Mouse (Mus musculus): ENCODE results near the gene Nufip2. TPM values are rescaled to one million over a fixed set of nuclear protein-coding genes. Genes with fewer than 3 reads are reported as not detected.

The Nufip2 gene
- polyA plus RNA-seq, 1 experiment from 2014 or later: 4.8 TPM

- ATAC-seq (ENCODE audit: low FRiP score): peak; percentile 87
- 2% methylated on average over 67 of the region's 79 CpGs for WGBS
- Histone ChIP-seq H3K36me3 (no peaks in the 10 kb centered on the region), H3K27me3 (no peaks in the 10 kb centered on the region; the same call in 1 of the 2 replicates), H3K4me2 (replicated peaks) (peak within 1 kb of the TSS; percentile 84), H3K4me1 (peaks cover 36% of the 10 kb centered on the region), H3K9ac (peak within 1 kb of the TSS; percentile 98), H3K9me3 (replicated peaks) (no peaks in the 10 kb centered on the region), H3K4me3 (peak within 1 kb of the TSS; percentile 89), H3K27ac (peak within 1 kb of the TSS; percentile 95)
These were observed 77.1 kb downstream of the Nufip2 start, which contains the start of gene Myo18a for GRCm38 (mm10) chr11:77762783-77763672. Myo18a (plus strand) TSS chr11:77763246.

GRCm38 (mm10) chr11:77763673-77764340 lies 77.9 kb downstream of the Nufip2 start:
- peak overlapping the region; percentile 89 for H3K4me3 ChIP-seq
- no peaks in the 10 kb centered on the region for H3K36me3 ChIP-seq
- peak overlapping the region; percentile 98 for H3K9ac ChIP-seq
- no peaks in the 10 kb centered on the region; the same call in 1 of the 2 replicates for H3K27me3 ChIP-seq
- H3K27ac ChIP-seq: peak overlapping the region; percentile 95
- peak; percentile 76 for ATAC-seq (ENCODE audit: low FRiP score)
- H3K4me2 ChIP-seq (replicated peaks): peak overlapping the region; percentile 84
- no peaks in the 10 kb centered on the region for H3K9me3 ChIP-seq (replicated peaks)
- 3% methylated on average over 26 of the region's 26 CpGs for WGBS
- peaks cover 36% of the 10 kb centered on the region for H3K4me1 ChIP-seq

GRCm38 (mm10) chr11:77764694-77765458 lies 78.9 kb downstream of the Nufip2 start:
- Histone ChIP-seq H3K27ac (no peak overlapping the region), H3K9ac (peak overlapping the region; percentile 98), H3K9me3 (replicated peaks) (no peaks in the 10 kb centered on the region), H3K4me3 (peak overlapping the region; percentile 89), H3K4me2 (replicated peaks) (peak overlapping the region; percentile 84), H3K27me3 (no peaks in the 10 kb centered on the region; the same call in 1 of the 2 replicates), H3K4me1 (peaks cover 36% of the 10 kb centered on the region), H3K36me3 (no peaks in the 10 kb centered on the region)
- WGBS: 48% methylated on average over 9 of the region's 9 CpGs
- ATAC-seq (ENCODE audit: low FRiP score): no peak

GRCm38 (mm10) chr11:77765459-77765777 lies 79.5 kb downstream of the Nufip2 start:
- H3K4me2 ChIP-seq (replicated peaks): peak overlapping the region; percentile 84
- 36% methylated on average over 4 of the region's 4 CpGs for WGBS
- H3K9me3 ChIP-seq (replicated peaks): no peaks in the 10 kb centered on the region
- H3K36me3 ChIP-seq: no peaks in the 10 kb centered on the region
- ATAC-seq (ENCODE audit: low FRiP score): no peak
- no peak overlapping the region for H3K27ac ChIP-seq
- no peaks in the 10 kb centered on the region; the same call in 1 of the 2 replicates for H3K27me3 ChIP-seq
- H3K4me1 ChIP-seq: peaks cover 36% of the 10 kb centered on the region
- H3K9ac ChIP-seq: no peak overlapping the region
- peak overlapping the region; percentile 89; the same call in 1 of the 2 replicates for H3K4me3 ChIP-seq

- peak overlapping the region; percentile 32 for H3K4me3 ChIP-seq
- H3K4me1 ChIP-seq: peaks cover 36% of the 10 kb centered on the region
- H3K27me3 ChIP-seq: no peaks in the 10 kb centered on the region; the same call in 1 of the 2 replicates
- peak overlapping the region; percentile 84 for H3K4me2 ChIP-seq (replicated peaks)
- peak overlapping the region; percentile 58 for H3K27ac ChIP-seq
- H3K9ac ChIP-seq: peak overlapping the region; percentile 54
- ATAC-seq (ENCODE audit: low FRiP score): no peak
- H3K36me3 ChIP-seq: no peaks in the 10 kb centered on the region
- no peaks in the 10 kb centered on the region for H3K9me3 ChIP-seq (replicated peaks)
- WGBS: 1% methylated on average over 35 of the region's 35 CpGs
These were observed 80.5 kb downstream of the Nufip2 start for GRCm38 (mm10) chr11:77766351-77767001.

GRCm38 (mm10) chr11:77769496-77769895 lies 83.5 kb downstream of the Nufip2 start:
- Histone ChIP-seq H3K36me3 (no peaks in the 10 kb centered on the region; the same call in 1 of the 2 replicates), H3K4me1 (peaks cover 29% of the 10 kb centered on the region), H3K27ac (no peak overlapping the region), H3K9me3 (replicated peaks) (no peaks in the 10 kb centered on the region), H3K9ac (no peak overlapping the region), H3K27me3 (no peaks in the 10 kb centered on the region; the same call in 1 of the 2 replicates), H3K4me2 (replicated peaks) (no peak overlapping the region), H3K4me3 (no peak overlapping the region)
- 89% methylated on average over 4 of the region's 4 CpGs for WGBS
- ATAC-seq (ENCODE audit: low FRiP score): no peak

- 89% methylated on average over 8 of the region's 8 CpGs for WGBS
- Histone ChIP-seq H3K4me2 (replicated peaks) (no peak overlapping the region), H3K4me1 (peaks cover 21% of the 10 kb centered on the region), H3K36me3 (no peaks in the 10 kb centered on the region; the same call in 1 of the 2 replicates), H3K9me3 (replicated peaks) (no peaks in the 10 kb centered on the region), H3K27ac (no peak overlapping the region), H3K4me3 (no peak overlapping the region), H3K9ac (no peak overlapping the region), H3K27me3 (no peaks in the 10 kb centered on the region; the same call in 1 of the 2 replicates)
- ATAC-seq (ENCODE audit: low FRiP score): no peak
These were observed 84.4 kb downstream of the Nufip2 start for GRCm38 (mm10) chr11:77770346-77770745.

GRCm38 (mm10) chr11:77771879-77772713 lies 86.1 kb downstream of the Nufip2 start:
- no peak for ATAC-seq (ENCODE audit: low FRiP score)
- peaks cover 1% of the 10 kb centered on the region; the same call in 1 of the 2 replicates for H3K36me3 ChIP-seq
- H3K4me1 ChIP-seq: peaks cover 10% of the 10 kb centered on the region
- 60% methylated on average over 8 of the region's 8 CpGs for WGBS
- H3K4me3 ChIP-seq: no peak overlapping the region
- no peaks in the 10 kb centered on the region for H3K9me3 ChIP-seq (replicated peaks)
- no peak overlapping the region for H3K9ac ChIP-seq
- H3K27me3 ChIP-seq: no peaks in the 10 kb centered on the region
- no peak overlapping the region for H3K27ac ChIP-seq
- H3K4me2 ChIP-seq (replicated peaks): no peak overlapping the region

- no peak overlapping the region for H3K9ac ChIP-seq
- H3K4me1 ChIP-seq: peaks cover 15% of the 10 kb centered on the region
- H3K9me3 ChIP-seq (replicated peaks): no peaks in the 10 kb centered on the region
- H3K4me3 ChIP-seq: no peak overlapping the region
- no peak overlapping the region for H3K4me2 ChIP-seq (replicated peaks)
- ATAC-seq (ENCODE audit: low FRiP score): no peak
- H3K27me3 ChIP-seq: no peaks in the 10 kb centered on the region
- 59% methylated on average over 9 of the region's 9 CpGs for WGBS
- H3K36me3 ChIP-seq: peaks cover 29% of the 10 kb centered on the region
- 0 out of 2 replicates have a peak overlapping the region, but pooled peaks have one; percentile 30 for H3K27ac ChIP-seq
These were observed 89.9 kb downstream of the Nufip2 start for GRCm38 (mm10) chr11:77775701-77776400.

GRCm38 (mm10) chr11:77777436-77777835 lies 91.5 kb downstream of the Nufip2 start:
- Histone ChIP-seq H3K4me1 (peaks cover 18% of the 10 kb centered on the region), H3K36me3 (peaks cover 32% of the 10 kb centered on the region), H3K27ac (no peak overlapping the region), H3K4me3 (no peak overlapping the region), H3K27me3 (no peaks in the 10 kb centered on the region), H3K9ac (no peak overlapping the region), H3K9me3 (replicated peaks) (no peaks in the 10 kb centered on the region), H3K4me2 (replicated peaks) (no peak overlapping the region)
- WGBS: 92% methylated on average over 17 of the region's 17 CpGs
- no peak for ATAC-seq (ENCODE audit: low FRiP score)
